Mouse (Mus musculus) E14TG2a.4 (cell line): ENCODE measurements around the gene St6galnac3.

Experiments used
- CTCF ChIP-seq: conservative IDR thresholded peaks from 2 replicates; pipeline ENCODE4 v1.5.1; 2014; ENCODE audit warnings: low read length
- NANOG ChIP-seq: IDR thresholded peaks from 2 replicates; pipeline ENCODE4 v1.6.1; 2014; ENCODE audit warnings: borderline replicate concordance, low read length, mixed read lengths
- POU5F1 ChIP-seq: IDR thresholded peaks from 2 replicates; pipeline ENCODE4 v1.6.1; 2014; ENCODE audit warnings: low read length, borderline replicate concordance

- TF ChIP-seq CTCF (no peak), POU5F1 (no peak), NANOG (no peak)
These were observed 153.8 kb downstream of the St6galnac3 start for GRCm38 (mm10) chr3:153571152-153571551.
